Mouse (Mus musculus) adrenal gland, adult 2 months (tissue): ENCODE results near the gene Zfp617. TPM values are rescaled to one million over a fixed set of nuclear protein-coding genes. Genes with fewer than 3 reads are reported as not detected.
"Not testable (repeated sequence)": the region's sequence is repeated elsewhere in the genome, so short reads cannot be mapped to it uniquely, and the experiment has no call there.

Experiments used
- DNase-seq: peaks from one replicate; pipeline ENCODE4 v3.0.0; 2021
- polyA plus RNA-seq: library from polyadenylated mRNA; depleted of rRNA; stranded (reverse); fragments of >200 nt; gene quantifications from 2 replicates; pipeline ENCODE4 v1.2.3, GENCODE M21; 2012; rRNA removed
- total RNA-seq, 2 experiments: library from RNA; stranded (reverse); gene quantifications; 2 replicates each; pipeline ENCODE4 v1.2.3; 2021

The Zfp617 gene
- total and polyA plus RNA-seq, 3 experiments, result 0.71 to 45.2 (median 26.8) TPM

DNA sequence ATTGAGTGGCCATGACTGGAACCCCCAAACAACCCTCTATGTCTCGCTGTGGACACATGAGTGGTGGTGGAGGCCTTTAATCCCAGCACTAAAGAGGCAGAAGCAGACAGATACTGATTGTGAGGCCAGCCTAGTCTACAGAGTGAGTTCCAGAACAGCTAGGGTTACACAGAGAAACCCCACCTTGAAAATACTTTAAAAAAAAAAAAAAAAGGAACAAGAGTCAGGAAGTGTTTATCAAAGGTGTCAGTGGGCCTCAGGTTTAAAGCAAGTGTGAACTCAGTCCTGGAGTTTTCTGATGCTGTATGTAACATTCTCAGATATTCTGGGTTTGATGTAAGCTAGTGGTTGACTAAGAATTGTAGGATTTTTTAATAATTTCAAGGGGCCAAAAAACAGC lies 44.1 kb downstream of the Zfp617 start:
- no peak for DNase-seq

DNA sequence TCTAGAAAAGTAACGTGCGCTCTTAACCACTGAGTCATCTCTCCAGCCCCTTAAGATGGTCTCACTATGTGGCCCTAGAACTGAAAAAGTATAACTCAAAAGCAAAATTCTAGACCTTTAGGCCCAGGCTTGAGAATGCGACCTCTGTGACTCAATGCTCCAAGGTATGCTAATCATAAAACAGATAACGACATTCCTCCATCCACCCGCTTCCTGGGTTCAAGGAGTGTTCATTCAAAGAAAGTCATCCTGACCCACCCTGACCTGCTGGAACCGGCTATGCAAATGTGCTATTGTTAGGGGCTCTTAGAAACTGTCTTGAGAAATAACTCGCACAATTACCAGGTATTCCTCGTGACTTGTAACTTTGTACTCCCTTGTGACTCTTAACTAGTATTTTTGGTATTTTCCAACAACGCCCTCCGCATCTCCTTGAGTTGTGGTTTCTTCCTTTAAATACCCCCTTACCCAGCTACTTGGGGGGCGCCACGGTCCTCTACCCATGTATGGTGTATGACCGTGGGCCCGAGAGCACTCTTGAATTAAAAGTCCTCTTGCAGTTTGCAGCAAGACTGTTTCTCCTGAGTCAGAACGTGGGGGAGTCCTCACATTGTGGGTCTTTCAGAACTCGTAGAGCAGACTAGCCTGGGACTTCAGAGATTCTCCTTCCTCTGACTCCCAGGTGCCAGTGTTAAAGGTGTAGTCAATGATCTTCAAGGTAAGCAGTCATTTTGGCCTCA lies 44.7 kb downstream of the Zfp617 start:
- DNase-seq, result not testable (repeated sequence)

- no peak for DNase-seq
These were observed 46.2 kb downstream of the Zfp617 start for GRCm38 (mm10) chr8:71954666-71955065.

GRCm38 (mm10) chr8:71960483-71960882 lies 52.0 kb downstream of the Zfp617 start:
- DNase-seq, result peak; percentile 46

- DNase-seq, result no peak
These were observed 53.4 kb downstream of the Zfp617 start for GRCm38 (mm10) chr8:71961796-71962195.

GRCm38 (mm10) chr8:71964051-71964450 lies 55.6 kb downstream of the Zfp617 start:
- DNase-seq, result peak; percentile 79

DNA sequence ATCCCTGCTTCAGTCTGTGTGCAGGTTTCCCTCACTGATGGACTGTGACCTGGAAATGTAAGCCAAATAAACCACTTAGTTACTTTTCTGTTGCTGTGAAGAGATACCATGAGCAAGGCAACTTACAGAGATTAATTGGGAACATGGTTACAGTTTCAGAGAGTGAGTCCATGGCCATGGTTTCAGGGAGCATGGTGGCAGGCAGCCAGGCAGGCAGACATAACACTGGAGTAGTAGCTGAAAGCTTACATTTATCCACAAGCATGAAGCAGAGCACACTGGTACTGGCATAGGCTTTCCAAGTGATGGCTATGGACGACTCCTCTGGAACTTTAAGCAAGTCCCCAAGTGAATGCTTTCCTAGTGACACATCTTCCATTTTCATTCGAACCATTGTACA lies 56.7 kb downstream of the Zfp617 start:
- DNase-seq, result peak; percentile 62

GRCm38 (mm10) chr8:71966411-71966810 lies 58.0 kb downstream of the Zfp617 start:
- no peak for DNase-seq

GRCm38 (mm10) chr8:71967261-71967660 lies 58.8 kb downstream of the Zfp617 start:
- no peak for DNase-seq

- DNase-seq, result no peak
These were observed 59.7 kb downstream of the Zfp617 start for GRCm38 (mm10) chr8:71968100-71968499.

DNA sequence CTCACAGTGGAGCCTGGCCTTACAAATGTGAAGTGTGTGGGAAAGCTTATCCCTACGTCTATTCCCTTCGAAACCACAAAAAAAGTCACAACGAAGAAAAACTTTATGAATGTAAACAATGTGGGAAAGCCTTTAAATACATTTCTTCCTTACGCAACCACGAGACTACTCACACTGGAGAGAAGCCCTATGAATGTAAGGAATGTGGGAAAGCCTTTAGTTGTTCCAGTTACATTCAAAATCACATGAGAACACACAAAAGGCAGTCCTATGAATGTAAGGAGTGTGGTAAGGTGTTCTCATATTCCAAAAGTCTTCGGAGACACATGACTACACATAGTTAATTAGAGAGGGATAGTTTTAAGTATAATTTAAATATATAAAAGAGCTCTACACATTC lies 60.2 kb downstream of the Zfp617 start:
- no peak for DNase-seq

DNA sequence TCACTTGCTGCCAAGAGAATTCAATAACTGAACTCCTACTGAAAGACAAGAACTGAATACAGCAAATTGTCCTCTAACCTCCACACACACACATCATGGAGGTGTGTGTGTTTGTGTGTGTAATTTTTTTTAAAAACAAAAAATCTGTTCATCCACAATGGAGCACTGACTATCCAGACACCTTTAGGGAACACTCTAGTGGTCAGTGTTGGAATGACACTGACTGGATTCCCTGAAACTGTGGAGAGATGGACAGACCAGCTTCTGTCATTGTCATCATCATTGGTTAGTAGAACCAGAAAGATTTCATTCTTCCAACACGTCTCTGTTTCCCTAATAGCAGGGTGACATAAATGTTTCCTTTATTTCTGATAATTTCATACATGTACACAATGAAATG lies 63.5 kb downstream of the Zfp617 start:
- peak; percentile 23 for DNase-seq

DNA sequence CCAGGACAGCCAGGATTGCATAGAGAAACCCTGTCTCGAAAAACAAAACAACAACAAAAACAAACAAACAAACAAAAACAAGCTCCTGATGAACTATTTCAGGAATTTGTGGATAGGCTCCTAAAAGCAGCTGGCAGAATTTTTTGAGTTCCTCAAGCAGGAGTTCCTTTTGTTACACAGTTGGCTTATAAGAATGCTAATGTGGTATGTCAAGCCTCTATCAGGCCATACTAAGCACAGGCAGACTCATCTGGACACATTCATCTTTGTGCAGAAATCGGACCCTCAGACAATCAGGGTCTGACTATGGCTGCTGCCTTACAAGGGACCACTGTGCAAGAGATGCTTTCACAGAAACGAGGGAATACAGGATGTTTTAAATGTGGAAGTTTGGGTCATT lies 65.8 kb downstream of the Zfp617 start:
- no peak for DNase-seq

- no peak for DNase-seq
These were observed 72.6 kb downstream of the Zfp617 start for GRCm38 (mm10) chr8:71981032-71981431.

DNA sequence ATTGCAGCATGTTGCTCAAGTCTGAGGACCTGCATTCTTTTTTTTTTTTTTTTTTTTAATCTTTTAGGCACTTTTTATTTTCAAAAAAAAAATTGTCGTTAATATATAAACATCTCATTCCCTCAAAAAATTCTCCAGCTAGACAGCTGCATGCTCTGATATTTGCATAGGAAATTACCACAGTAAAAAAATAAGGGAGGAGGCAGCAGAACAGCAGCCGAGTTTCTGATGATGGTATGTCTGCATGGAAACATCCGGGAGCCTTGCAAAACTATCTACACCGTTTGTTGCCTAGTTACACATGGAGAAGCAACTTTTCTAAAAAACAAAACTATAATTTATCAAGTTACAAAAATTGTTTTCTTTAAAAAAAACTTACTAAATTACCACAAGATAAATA lies 73.0 kb downstream of the Zfp617 start:
- DNase-seq, result no peak

Other genes with a start within 250 kb of the Zfp617 start
- gene Unc13a, start 236.9 kb upstream of the Zfp617 start, total RNA-seq, result 10 to 100 TPM in 1 of 2 experiments, 1 to 10 TPM in 1; 6.0 to 10.5 TPM
- gene Unc13a, start 236.9 kb upstream of the Zfp617 start, polyA plus RNA-seq, result 4.4 and 6.3 TPM in 2 replicates
- gene Jak3, start 232.3 kb upstream of the Zfp617 start, total RNA-seq, result 10 to 100 TPM in 1 of 2 experiments, 1 to 10 TPM in 1; 9.4 to 19.0 TPM
- gene Jak3, start 232.3 kb upstream of the Zfp617 start, polyA plus RNA-seq, result 32.3 and 44.2 TPM in 2 replicates
- 1 to 10 TPM; 7.1 to 7.5 TPM for gene Insl3, start 219.4 kb upstream of the Zfp617 start, total RNA-seq
- gene Insl3, start 219.4 kb upstream of the Zfp617 start, polyA plus RNA-seq, result 39.2 and 39.3 TPM in 2 replicates
- 1 to 10 TPM; 4.4 to 5.7 TPM for gene B3gnt3, start 206.8 kb upstream of the Zfp617 start, total RNA-seq
- 14.4 and 17.5 TPM in 2 replicates for gene B3gnt3, start 206.8 kb upstream of the Zfp617 start, polyA plus RNA-seq
- 1 to 10 TPM; 1.8 to 2.7 TPM for gene Fcho1, start 182.9 kb upstream of the Zfp617 start, total RNA-seq
- gene Fcho1, start 182.9 kb upstream of the Zfp617 start, polyA plus RNA-seq, result 8.2 and 10.6 TPM in 2 replicates
- 1 to 10 TPM; 4.7 to 6.6 TPM for gene Zfp709, start 26.6 kb upstream of the Zfp617 start, total RNA-seq
- 0.10 and 0.19 TPM in 2 replicates for gene Zfp709, start 26.6 kb upstream of the Zfp617 start, polyA plus RNA-seq
- gene Zfp882, start within 50 bp of the Zfp617 start, total RNA-seq, result 1 to 10 TPM; 5.7 to 7.3 TPM
- 0.11 and 0.21 TPM in 2 replicates for gene Zfp882, start within 50 bp of the Zfp617 start, polyA plus RNA-seq
- 10 to 100 TPM; 17.0 to 26.0 TPM for gene Zfp961, start 42.4 kb downstream of the Zfp617 start, total RNA-seq
- 0.71 and 1.3 TPM in 2 replicates for gene Zfp961, start 42.4 kb downstream of the Zfp617 start, polyA plus RNA-seq
- gene Cyp4f18, start 101.0 kb downstream of the Zfp617 start, total RNA-seq, result 10 to 100 TPM in 1 of 2 experiments, 1 to 10 TPM in 1; 8.1 to 15.7 TPM
- 10.8 and 19.0 TPM in 2 replicates for gene Cyp4f18, start 101.0 kb downstream of the Zfp617 start, polyA plus RNA-seq
- not detected for gene Olfr372, start 132.6 kb downstream of the Zfp617 start, total RNA-seq
- not detected in 2 replicates for gene Olfr372, start 132.6 kb downstream of the Zfp617 start, polyA plus RNA-seq
- not detected for gene Olfr373, start 174.5 kb downstream of the Zfp617 start, total RNA-seq
- gene Olfr373, start 174.5 kb downstream of the Zfp617 start, polyA plus RNA-seq, result not detected in 2 replicates
- gene Olfr374, start 198.4 kb downstream of the Zfp617 start, total RNA-seq, result not detected
- gene Olfr374, start 198.4 kb downstream of the Zfp617 start, polyA plus RNA-seq, result not detected in 2 replicates
- gene Tpm4, start 226.3 kb downstream of the Zfp617 start, total RNA-seq, result 100 to 1,000 TPM; 188 to 222 TPM
- 30.1 and 33.3 TPM in 2 replicates for gene Tpm4, start 226.3 kb downstream of the Zfp617 start, polyA plus RNA-seq